Mouse (Mus musculus) bone marrow, adult 2 months (tissue): ENCODE results near the gene Tmem159.

Source experiments
- CTCF ChIP-seq: fragments of 200-500 bp; IDR thresholded peaks from 2 replicates; pipeline ENCODE4 v1.5.1; 2011; ENCODE audit warnings: low read length, control low read depth; ENCODE audit not compliant: control insufficient read depth, insufficient read depth
- POLR2A ChIP-seq: fragments of 200-500 bp; IDR thresholded peaks from 2 replicates; pipeline ENCODE4 v1.6.1; 2011; ENCODE audit warnings: low read depth, mild to moderate bottlenecking, control low read depth, low read length, borderline replicate concordance; ENCODE audit not compliant: control insufficient read depth

- TF ChIP-seq CTCF (no peak), POLR2A (no peak)
Observed at GRCm38 (mm10) chr7:120094216-120094615, 7.9 kb upstream of the Tmem159 start.
